Comparison of ENCODE assay signal across 16 mouse cellular contexts in the genomic region with DNA sequence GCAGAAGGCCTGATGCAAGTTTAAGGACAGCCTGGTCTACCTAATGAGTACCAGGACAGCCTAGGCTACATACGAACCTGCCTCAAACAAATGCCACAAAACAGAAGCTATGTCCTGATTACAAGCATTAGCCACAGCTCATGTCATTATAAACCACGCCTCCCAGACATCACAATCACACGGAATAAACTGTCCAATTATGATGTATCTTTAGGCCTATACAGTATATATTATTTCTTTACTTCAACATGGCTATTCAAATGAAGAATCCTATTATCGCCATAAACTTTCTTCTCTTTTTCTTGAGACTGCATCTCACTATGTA. TPM values are rescaled to one million over a fixed set of nuclear protein-coding genes. Genes with fewer than 3 reads are reported as not detected.
DNase-seq lines count a peak whose midpoint lies in the region; TF ChIP-seq lines count a peak whose summit lies in the region.
"Had no signal": no experiment of that assay in that cellular context is flagged by ENCODE, and none has a peak within 500 bp of the region (broad histone marks: within the 10 kb centered on the region; RNA-seq: fewer than 3 reads in every experiment).

No protein-coding gene starts in this region.

- no peak for DNase-seq in heart, adult 2 months
- DNase-seq in heart, adult 11 months: no peak
- DNase-seq in testis, postnatal 14 days (ENCODE audit: low spot score): no peak
- DNase-seq in frontal cortex, adult 2 months (ENCODE audit: extremely low spot score in 1 of 2, low spot score in 1 of 2): no peak
- DNase-seq in cerebellum, postnatal 4 days (ENCODE audit: low spot score in 2 of 2): no peak
- DNase-seq: cerebellum, adult 18-20 months; cerebellum, adult 9-11 months; cerebellum, postnatal 36 days; embryo, embryonic 11 days had no signal

- no peak overlapping the region for H3K9ac ChIP-seq in heart, adult 2 months (ENCODE audit: low read depth, low read length)
- H3K9ac ChIP-seq: embryonic facial prominence, embryonic 15.5 days; hindbrain, embryonic 12.5 days had no signal

- no peaks in the 10 kb centered on the region; the same call in 1 of the 2 replicates for H3K79me2 ChIP-seq in heart, adult 2 months (replicated peaks; ENCODE audit: control insufficient read depth, insufficient read depth, low read length)

- TF ChIP-seq CTCF in heart, adult 2 months (IDR thresholded peaks at IDR 0.05): no peak
- TF ChIP-seq CTCF in testis, adult 2 months (IDR thresholded peaks at IDR 0.05; ENCODE audit: control insufficient read depth, insufficient read depth, insufficient replicate concordance, low read depth, low read length): no peak
- no peak for TF ChIP-seq CTCF in small intestine, adult 2 months (IDR thresholded peaks at IDR 0.05; ENCODE audit: extremely low read depth, insufficient read length, insufficient replicate concordance, low read depth, low read length)

- H3K4me3 ChIP-seq in heart, adult 2 months: no peak overlapping the region
- H3K4me3 ChIP-seq in testis, adult 2 months (ENCODE audit: control insufficient read depth, low read depth, low read length): peak overlapping the region; percentile 89
- H3K4me3 ChIP-seq in small intestine, adult 2 months (ENCODE audit: low read depth, low read length): no peak overlapping the region
- H3K4me3 ChIP-seq: embryonic facial prominence, embryonic 15.5 days; erythroblast, embryonic 14.5 days; forebrain, embryonic 10.5 days; heart, embryonic 10.5 days; hindbrain, embryonic 12.5 days had no signal

- TF ChIP-seq POLR2A in heart, adult 2 months (IDR thresholded peaks at IDR 0.05; ENCODE audit: insufficient read depth, low read depth, low read length): no peak
- no peak for TF ChIP-seq POLR2A in testis, adult 2 months (IDR thresholded peaks at IDR 0.05; ENCODE audit: control insufficient read depth, low read depth, low read length)
- TF ChIP-seq POLR2A in small intestine, adult 2 months (IDR thresholded peaks at IDR 0.05; ENCODE audit: low read depth, low read length): no peak

- no peaks in the 10 kb centered on the region for H3K27me3 ChIP-seq in heart, adult 2 months (ENCODE audit: control insufficient read depth, insufficient read depth, low read length)
- H3K27me3 ChIP-seq in testis, adult 2 months (ENCODE audit: control insufficient read depth, insufficient read depth, low read length): no peaks in the 10 kb centered on the region
- no peaks in the 10 kb centered on the region for H3K27me3 ChIP-seq in small intestine, adult 2 months (ENCODE audit: control insufficient read depth, insufficient read depth, low read length)
- H3K27me3 ChIP-seq: embryonic facial prominence, embryonic 15.5 days; hindbrain, embryonic 12.5 days had no signal

- H3K4me1 ChIP-seq in heart, adult 2 months (ENCODE audit: control insufficient read depth, insufficient read depth, low read length): peaks cover 10% of the 10 kb centered on the region
- peaks cover 8% of the 10 kb centered on the region for H3K4me1 ChIP-seq in testis, adult 2 months (ENCODE audit: control insufficient read depth, insufficient read depth, low read length)
- H3K4me1 ChIP-seq in small intestine, adult 2 months (ENCODE audit: control insufficient read depth, insufficient read depth, insufficient read length, low read length): peaks cover 3% of the 10 kb centered on the region; the same call in 1 of the 2 replicates
- H3K4me1 ChIP-seq: embryonic facial prominence, embryonic 15.5 days; hindbrain, embryonic 12.5 days had no signal

- H3K36me3 ChIP-seq in heart, adult 2 months (ENCODE audit: control insufficient read depth, insufficient read depth, low read length): no peaks in the 10 kb centered on the region
- H3K36me3 ChIP-seq in testis, adult 2 months (ENCODE audit: control insufficient read depth, insufficient read depth, low read length): peaks cover 13% of the 10 kb centered on the region
- peaks cover 11% of the 10 kb centered on the region for H3K36me3 ChIP-seq in small intestine, adult 2 months (ENCODE audit: control insufficient read depth, insufficient read depth, low read length)

- 73% methylated on average over 4 of the region's 4 CpGs for WGBS in heart, adult 2 months
- 80% methylated on average over 4 of the region's 4 CpGs for WGBS in small intestine, adult 2 months

- intact Hi-C loops in heart, adult 2 months (cut with DNase I): no loop called here

- peak overlapping the region; percentile 78 for H3K27ac ChIP-seq in heart, adult 2 months
- peak overlapping the region; percentile 98 for H3K27ac ChIP-seq in testis, adult 2 months (ENCODE audit: control insufficient read depth, insufficient read depth, low read depth, low read length)
- H3K27ac ChIP-seq in small intestine, adult 2 months (ENCODE audit: insufficient read depth, low read depth, low read length): peak overlapping the region; percentile 41
- H3K27ac ChIP-seq: embryonic facial prominence, embryonic 15.5 days; forebrain, embryonic 10.5 days; heart, embryonic 10.5 days; hindbrain, embryonic 12.5 days had no signal

- TF ChIP-seq EP300 in heart, adult 2 months (IDR thresholded peaks at IDR 0.05; ENCODE audit: insufficient read depth, low read depth, low read length): no peak

RNA-seq across cellular contexts. Expression of a gene that starts 25.3 kb away (rescaled TPM):
- total RNA-seq in heart, adult 2 months (2021): 10 to 100 TPM; 12.3 to 15.7 TPM
- polyA plus RNA-seq in heart, adult 2 months (2012; rRNA removed): 7.4 and 9.6 TPM in 2 replicates
- 11.0 and 13.2 TPM in 2 replicates for polyA plus RNA-seq in testis, adult 2 months (2012; rRNA removed)
- polyA plus RNA-seq in small intestine, adult 2 months (2012; rRNA removed): 4.0 and 7.1 TPM in 2 replicates
- polyA plus RNA-seq in frontal cortex, adult 2 months (2012; rRNA removed): 37.4 and 38.6 TPM in 2 replicates

RNA-seq across cellular contexts. Expression of a gene that starts 50.5 kb away (rescaled TPM):
- total RNA-seq in heart, adult 2 months (2021): 10 to 100 TPM; 54.0 TPM
- polyA plus RNA-seq in heart, adult 2 months (2012; rRNA removed): 19.4 and 41.8 TPM in 2 replicates
- 13.3 and 14.1 TPM in 2 replicates for polyA plus RNA-seq in testis, adult 2 months (2012; rRNA removed)
- 5.4 and 7.4 TPM in 2 replicates for polyA plus RNA-seq in small intestine, adult 2 months (2012; rRNA removed)
- polyA plus RNA-seq in frontal cortex, adult 2 months (2012; rRNA removed): 37.8 and 46.0 TPM in 2 replicates

RNA-seq across cellular contexts. Expression of a gene that starts 57.5 kb away (rescaled TPM):
- total RNA-seq in heart, adult 2 months (2021): 10 to 100 TPM; 16.3 TPM
- 12.7 and 13.3 TPM in 2 replicates for polyA plus RNA-seq in heart, adult 2 months (2012; rRNA removed)
- 54.5 and 61.3 TPM in 2 replicates for polyA plus RNA-seq in testis, adult 2 months (2012; rRNA removed)
- 16.7 and 29.0 TPM in 2 replicates for polyA plus RNA-seq in small intestine, adult 2 months (2012; rRNA removed)
- 26.5 and 27.3 TPM in 2 replicates for polyA plus RNA-seq in frontal cortex, adult 2 months (2012; rRNA removed)

Comparison
In these comparisons a context has a peak if more than half of its experiments do, and no peak if none do; other contexts are left out.
1. H3K27ac ChIP-seq: peak in every context shown above with its lines; median percentile 98 in testis, adult 2 months; 78 in heart, adult 2 months; 41 in small intestine, adult 2 months.